Mouse (Mus musculus): ENCODE results near the gene Wnt4.

GRCm38 (mm10) chr4:137324926-137325325, 47.6 kb downstream of the Wnt4 start:
- TF ChIP-seq POLR2A (IDR thresholded peaks at IDR 0.05; ENCODE audit: borderline replicate concordance, control insufficient read depth, low read depth, low read length) (no peak), CTCF (IDR thresholded peaks at IDR 0.05; ENCODE audit: control insufficient read depth, insufficient read depth, low read length) (no peak)
